Mouse (Mus musculus) granulocyte monocyte progenitor cell, adult 5-6 weeks (primary cell): ENCODE measurements around the gene Gsdme. TPM values are rescaled to one million over a fixed set of nuclear protein-coding genes. Genes with fewer than 3 reads are reported as not detected.

Experiments
- ATAC-seq: replicated peaks from 2 replicates; pipeline ENCODE4 v1.8.0; 2016; ENCODE audit warnings: mild to moderate bottlenecking, moderate TSS enrichment, inconsistent platforms; ENCODE audit not compliant: poor library complexity, severe bottlenecking
- total RNA-seq, 2 experiments: library from RNA; stranded (forward) in 1 of 2; stranded (reverse) in 1 of 2; fragments of 200-712, 200-1000 nt in 1 of 2; fragments of >200 nt in 1 of 2; fragmentation: Nextera tagmentation in 1 of 2; gene quantifications; 2 replicates each; pipeline ENCODE4 v1.2.3; 2014 to 2017

Gene Gsdme
- total RNA-seq, 2 experiments from 2014 or later: 4.4 to 6.4 TPM

DNA sequence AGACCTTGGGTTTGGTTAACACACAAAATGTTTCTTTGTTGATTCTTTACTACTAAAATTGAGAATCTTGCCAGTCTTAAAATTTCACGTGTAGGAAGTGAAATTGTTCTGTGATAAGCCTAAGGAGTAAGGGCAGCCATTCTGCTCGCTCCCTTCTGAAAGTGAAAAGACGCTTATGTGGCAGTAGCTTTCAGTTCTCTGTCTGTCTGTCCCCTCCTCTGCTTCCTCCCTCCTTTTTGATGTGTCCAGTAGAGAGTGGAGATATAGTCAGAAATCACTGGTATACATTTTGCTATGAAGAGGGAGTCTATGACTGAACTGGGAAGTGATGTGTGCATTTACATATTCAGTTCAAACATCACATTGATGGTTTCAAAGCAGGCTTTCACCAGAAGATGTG is 70.8 kb downstream of the Gsdme start:
- ATAC-seq: peak; percentile 37

DNA sequence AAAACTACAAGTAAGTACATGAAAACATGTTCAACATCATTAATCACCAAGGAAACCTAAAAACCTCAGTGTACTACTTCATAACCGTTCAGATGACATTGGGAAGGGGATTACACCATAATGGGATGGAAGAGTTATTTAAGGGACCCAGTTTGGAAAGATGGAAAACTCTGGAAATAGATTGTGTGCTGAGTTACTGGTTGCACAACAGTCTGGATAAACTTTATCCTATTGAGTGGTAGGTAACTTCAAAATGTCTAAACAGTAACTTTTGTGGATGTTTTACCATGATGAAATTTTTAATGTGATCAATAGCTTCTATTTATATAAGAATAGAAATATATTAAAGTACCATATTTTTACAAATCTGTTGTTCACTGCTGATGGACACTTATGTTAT is 71.5 kb downstream of the Gsdme start:
- no peak for ATAC-seq

DNA sequence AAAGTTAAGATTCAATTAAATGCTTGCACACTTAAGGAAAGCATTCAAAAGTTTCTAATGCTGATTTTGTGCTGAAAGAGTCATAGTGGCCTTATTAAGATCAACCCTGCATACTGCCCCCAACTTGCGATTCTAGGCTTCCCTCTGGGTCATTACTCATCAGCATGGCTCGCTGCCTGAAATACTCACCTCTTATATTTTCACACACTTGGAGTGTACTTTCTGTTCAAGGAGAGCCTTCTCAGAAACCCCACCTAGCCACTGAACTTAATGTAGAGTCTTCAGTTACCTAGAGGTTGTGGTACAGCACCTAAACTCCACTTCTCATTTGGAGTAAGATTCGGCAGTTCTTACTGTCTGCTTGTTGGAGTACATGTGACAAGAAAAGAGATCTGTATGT is 72.1 kb downstream of the Gsdme start:
- ATAC-seq: no peak

DNA sequence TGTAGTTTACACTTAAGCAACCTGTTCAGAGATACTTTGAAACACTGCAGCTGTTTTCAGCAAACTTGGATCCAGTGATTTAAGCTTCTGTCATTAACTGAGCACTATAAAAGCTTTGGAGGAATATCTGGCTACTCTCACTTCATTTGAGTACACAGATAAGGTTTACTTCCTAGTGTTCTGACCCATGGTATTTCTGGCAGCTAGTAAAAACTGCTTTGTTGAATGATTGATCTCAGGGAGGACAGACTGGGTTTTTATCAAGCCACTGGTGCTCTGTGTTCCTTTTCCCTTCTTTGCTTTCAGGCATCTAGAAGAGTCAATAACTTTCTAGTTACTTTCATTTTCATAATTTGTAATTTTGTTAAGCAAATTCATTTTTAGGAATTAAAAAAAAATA is 74.3 kb downstream of the Gsdme start:
- no peak for ATAC-seq

DNA sequence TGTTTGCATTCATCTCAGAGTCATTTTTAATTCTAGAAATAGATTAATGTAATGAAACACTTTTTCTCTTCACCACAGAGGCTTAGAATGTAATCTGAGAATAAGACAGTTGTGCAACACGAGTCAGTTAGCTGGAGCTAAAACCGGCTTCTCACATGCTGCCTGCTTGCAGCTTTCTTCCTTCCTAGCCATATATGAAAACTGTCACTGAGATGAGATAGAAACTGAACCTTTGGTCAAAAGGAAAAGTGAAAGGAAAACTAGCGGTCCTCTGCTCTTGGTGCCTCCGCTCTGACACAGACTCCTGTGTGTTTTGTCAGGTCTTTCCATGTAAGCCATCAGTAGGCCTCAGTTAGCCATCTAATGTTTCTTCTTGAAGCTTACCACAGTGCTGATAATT is 75.7 kb downstream of the Gsdme start:
- peak; percentile 75 for ATAC-seq

DNA sequence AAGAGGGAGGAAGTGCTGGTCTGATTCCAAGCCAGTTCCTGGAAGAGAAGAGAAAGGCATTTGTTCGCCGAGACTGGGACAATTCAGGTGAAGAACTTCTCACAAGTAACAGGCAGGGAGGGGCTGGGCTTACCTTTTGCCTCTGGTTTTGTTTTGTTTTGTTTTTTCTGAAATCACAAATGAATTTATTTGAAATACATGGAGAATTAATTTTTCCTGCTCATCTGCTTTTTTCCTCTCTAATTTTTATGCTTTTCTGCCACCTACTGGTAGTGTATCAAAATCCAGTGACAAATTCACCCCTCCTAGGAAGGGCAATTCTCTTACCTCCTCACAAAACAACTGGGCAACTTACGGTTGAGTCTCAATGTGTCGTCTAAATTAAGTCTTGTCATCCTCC is 83.5 kb downstream of the Gsdme start:
- ATAC-seq: no peak

DNA sequence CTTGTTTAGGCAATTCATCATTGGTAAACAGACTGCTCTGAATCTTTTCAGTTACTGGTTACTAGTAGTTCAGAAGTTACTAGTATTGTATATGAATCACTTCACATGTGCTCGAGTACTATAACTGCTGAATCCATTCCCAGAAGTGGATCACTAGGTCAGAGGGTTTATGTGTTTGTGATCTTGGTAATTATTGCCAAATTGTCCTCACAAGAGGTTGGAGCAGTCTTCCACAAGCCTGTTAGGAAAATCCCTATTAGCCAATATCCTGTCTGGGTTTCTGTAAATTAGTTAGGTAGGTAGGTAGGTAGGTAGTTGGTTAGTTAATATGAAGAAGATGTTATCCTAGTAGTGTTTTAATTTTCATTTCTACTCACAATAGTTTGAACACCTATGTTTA is 87.9 kb downstream of the Gsdme start:
- no peak for ATAC-seq

DNA sequence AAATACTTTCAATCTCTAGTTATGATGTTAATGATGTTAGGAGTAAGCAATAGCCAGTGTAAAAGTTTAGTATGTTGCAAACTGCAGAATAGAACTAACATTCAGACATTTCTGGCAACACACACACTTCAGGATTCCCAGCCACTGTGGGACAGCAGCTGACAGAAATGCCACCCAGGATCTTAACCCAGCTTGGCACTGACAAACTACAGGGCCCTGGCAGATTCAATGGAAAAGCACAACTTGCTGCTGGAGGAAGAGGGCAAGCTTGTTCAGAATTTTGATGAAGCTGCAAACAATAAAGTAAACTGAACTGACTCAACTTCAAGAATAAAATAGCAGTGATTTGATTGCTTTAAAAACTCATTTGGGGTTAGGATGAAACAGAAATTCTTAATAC is 93.9 kb downstream of the Gsdme start:
- no peak for ATAC-seq

DNA sequence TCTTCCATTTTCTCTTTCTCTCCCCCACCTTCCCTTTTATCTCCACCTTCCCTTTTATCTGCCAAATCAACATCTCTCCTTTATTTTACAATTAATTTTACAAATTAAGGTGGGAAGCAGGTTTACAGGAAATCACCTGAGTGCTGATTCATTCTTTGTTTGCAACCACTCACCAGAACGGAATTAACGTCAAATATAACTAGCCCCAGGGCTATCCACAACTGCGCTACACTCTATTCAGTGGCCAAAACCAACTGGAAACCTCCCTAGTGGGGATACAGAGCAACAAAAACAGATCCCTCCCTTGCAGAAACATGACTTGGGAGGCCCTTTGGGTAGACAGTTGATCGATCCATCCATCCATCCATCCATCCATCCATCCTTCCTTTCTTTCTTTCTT is 94.8 kb downstream of the Gsdme start:
- no peak for ATAC-seq

DNA sequence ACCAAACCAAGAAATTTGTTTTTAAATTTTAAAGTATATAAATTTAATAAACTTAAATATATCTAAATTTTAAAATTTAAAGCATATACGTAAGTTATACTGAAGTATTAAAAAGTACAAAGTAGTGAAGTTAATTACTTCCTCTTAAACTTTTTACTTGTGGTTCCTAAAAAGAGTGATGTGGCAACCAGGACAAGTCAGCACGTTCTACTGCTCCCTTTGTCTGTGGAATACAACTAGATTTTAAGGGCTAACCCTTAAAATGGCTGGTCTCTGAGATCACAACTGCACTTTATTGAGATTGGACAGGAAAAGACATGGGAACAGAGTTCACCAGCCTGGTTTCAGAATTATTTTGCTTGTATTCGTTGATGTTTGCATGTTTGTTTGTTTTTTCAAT is 100.6 kb downstream of the Gsdme start:
- peak; percentile 93 for ATAC-seq

DNA sequence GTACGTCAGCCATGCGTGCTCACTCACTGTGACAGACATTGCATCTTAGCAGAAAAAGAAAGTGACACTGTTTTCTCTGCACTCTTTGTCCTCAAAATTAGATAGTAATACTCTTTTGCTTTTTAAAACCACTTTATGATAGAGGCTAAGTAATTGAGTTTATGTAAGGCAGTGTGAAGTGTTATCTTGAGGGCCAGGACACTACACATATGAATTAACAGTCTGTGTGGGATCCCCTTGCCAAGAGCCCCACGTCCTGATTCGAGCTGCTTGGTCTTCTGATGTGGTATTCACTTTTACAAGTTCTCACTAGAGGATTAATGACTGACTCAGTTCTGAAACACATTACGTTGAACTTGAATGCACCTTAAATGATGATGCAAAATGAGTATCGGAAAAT is 103.8 kb downstream of the Gsdme start:
- no peak for ATAC-seq

DNA sequence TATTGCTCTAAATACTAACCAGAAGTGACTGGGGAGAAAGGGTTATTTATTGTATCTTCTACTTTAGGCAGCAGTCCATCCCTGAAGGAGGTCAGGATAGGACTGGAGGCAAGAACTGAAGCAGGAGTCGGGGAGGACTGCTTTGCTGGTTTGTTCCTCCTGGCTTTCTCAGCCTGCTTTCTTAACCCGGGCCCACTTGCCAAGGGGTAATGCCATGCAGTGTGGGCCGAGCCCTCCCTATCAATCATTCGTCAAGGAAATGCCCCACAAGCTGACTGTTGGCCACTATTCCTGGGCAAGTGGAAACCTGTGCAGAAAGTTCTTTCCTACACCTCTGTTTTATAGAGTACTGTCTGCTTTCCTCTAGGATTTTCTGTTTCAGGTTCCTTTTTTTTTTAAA is 114.3 kb downstream of the Gsdme start:
- ATAC-seq: no peak

DNA sequence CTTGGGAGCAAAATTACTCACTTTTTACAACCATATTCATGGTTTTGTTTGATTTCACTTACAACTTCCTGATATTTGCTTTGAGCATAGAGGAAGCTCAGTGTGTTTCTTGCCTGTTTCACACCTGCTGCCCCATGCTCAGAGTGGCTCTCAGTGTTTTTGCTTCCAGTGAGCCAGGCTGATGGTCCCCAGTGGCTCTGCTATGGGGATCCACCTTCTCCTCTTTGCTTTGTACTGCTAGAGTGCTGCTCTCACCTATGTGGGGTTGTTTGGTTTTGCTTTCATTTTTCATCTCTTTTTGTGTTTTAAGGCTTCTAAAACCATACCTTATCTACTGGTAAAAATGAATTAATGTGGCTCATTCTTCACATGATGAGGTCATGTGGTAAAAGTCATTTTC is 117.5 kb downstream of the Gsdme start:
- no peak for ATAC-seq

DNA sequence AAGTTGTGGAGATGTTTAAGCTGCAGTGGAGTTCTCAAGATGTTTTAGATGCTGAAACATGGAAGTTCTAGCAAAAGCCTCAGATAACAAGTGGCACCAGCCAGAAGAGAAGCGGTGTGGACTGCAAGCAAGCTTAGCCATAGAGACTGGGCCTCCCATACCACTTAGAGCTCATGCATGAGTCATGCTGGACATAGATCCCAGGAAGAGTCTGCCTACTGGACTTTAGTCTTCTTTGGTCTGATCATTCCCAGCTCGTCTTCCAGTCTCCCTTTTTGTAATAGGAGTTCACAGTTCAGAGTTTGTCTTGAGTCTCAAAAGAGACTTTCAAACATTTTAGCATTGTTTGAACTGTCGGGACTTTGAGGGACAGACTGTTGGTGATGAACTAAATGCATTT is 124.1 kb downstream of the Gsdme start:
- ATAC-seq: no peak

Other genes starting within 250 kb of the Gsdme start
- gene Mpp6, start 153.6 kb downstream of the Gsdme start, total RNA-seq (2014; fragmentation: Nextera tagmentation): 104 and 133 TPM in 2 replicates
- 174 and 240 TPM in 2 replicates for gene Mpp6, start 153.6 kb downstream of the Gsdme start, total RNA-seq (2017)
- 9.1 TPM in 2 replicates for gene Osbpl3, start 192.3 kb upstream of the Gsdme start, total RNA-seq (2014; fragmentation: Nextera tagmentation)
- gene Osbpl3, start 192.3 kb upstream of the Gsdme start, total RNA-seq (2017): 8.9 and 9.3 TPM in 2 replicates